Mouse (Mus musculus) layer of hippocampus, postnatal 25 days (tissue): ENCODE results near the gene Rheb. TPM values are rescaled to one million over a fixed set of nuclear protein-coding genes. Genes with fewer than 3 reads are reported as not detected.
"Not testable (repeated sequence)": the region's sequence is repeated elsewhere in the genome, so short reads cannot be mapped to it uniquely, and the experiment has no call there.

Experiments used
- DNase-seq, 2 experiments: peaks; one replicate each; pipeline ENCODE4 v3.0.0; 2022; ENCODE audit warnings: mixed read lengths in 2 of 2, low spot score in 1 of 2; ENCODE audit errors: extremely low spot score in 1 of 2
- total RNA-seq, 2 experiments: library from RNA; stranded (reverse); gene quantifications; 2 replicates each; pipeline ENCODE4 v1.2.3; 2021

The Rheb gene
- total RNA-seq, 2 experiments from 2014 or later = 116 to 123 TPM

GRCm38 (mm10) chr5:24843841-24844240 lies 1.4 kb upstream of the Rheb start:
- DNase-seq = no peak

GRCm38 (mm10) chr5:24843103-24843475 lies 665 bp upstream of the Rheb start:
- peak; percentile 56 to 69 for DNase-seq

GRCm38 (mm10) chr5:24841662-24842273 lies 656 bp downstream of the Rheb start:
- DNase-seq = peak in 1 of 2 experiments; percentile 45

- DNase-seq = no peak
Observed at GRCm38 (mm10) chr5:24840975-24841431, 1.4 kb downstream of the Rheb start.

- no peak for DNase-seq
Observed at GRCm38 (mm10) chr5:24834491-24834890, 7.9 kb downstream of the Rheb start.

GRCm38 (mm10) chr5:24831912-24832311 lies 10.5 kb downstream of the Rheb start:
- no peak for DNase-seq

- DNase-seq = no peak
Observed at GRCm38 (mm10) chr5:24828446-24828845, 14.0 kb downstream of the Rheb start.

- no peak for DNase-seq
Observed at GRCm38 (mm10) chr5:24827173-24827572, 15.3 kb downstream of the Rheb start.

- no peak for DNase-seq
Observed at GRCm38 (mm10) chr5:24826056-24826770, 16.2 kb downstream of the Rheb start.

- no peak for DNase-seq
Observed at GRCm38 (mm10) chr5:24825365-24826055, 16.9 kb downstream of the Rheb start.

- no peak for DNase-seq
Observed at GRCm38 (mm10) chr5:24823864-24824405, 18.5 kb downstream of the Rheb start.

- DNase-seq = no peak
Observed at GRCm38 (mm10) chr5:24822781-24823180, 19.6 kb downstream of the Rheb start.

GRCm38 (mm10) chr5:24822231-24822630 lies 20.2 kb downstream of the Rheb start:
- DNase-seq = not testable (repeated sequence)

- no peak for DNase-seq
Observed at GRCm38 (mm10) chr5:24821403-24821841, 21.0 kb downstream of the Rheb start.

GRCm38 (mm10) chr5:24820627-24821026 lies 21.8 kb downstream of the Rheb start:
- no peak for DNase-seq

GRCm38 (mm10) chr5:24817191-24817590 lies 25.2 kb downstream of the Rheb start:
- DNase-seq = no peak

GRCm38 (mm10) chr5:24813946-24814345 lies 28.5 kb downstream of the Rheb start:
- DNase-seq = no peak

- no peak for DNase-seq
Observed at GRCm38 (mm10) chr5:24813005-24813404, 29.4 kb downstream of the Rheb start.

- DNase-seq = no peak
Observed at GRCm38 (mm10) chr5:24805222-24805621, 37.2 kb downstream of the Rheb start.

GRCm38 (mm10) chr5:24804661-24805060 lies 37.8 kb downstream of the Rheb start:
- no peak for DNase-seq
